Mouse (Mus musculus) ES-Bruce4 (cell line): ENCODE measurements around the gene Ptges2.

Experiments
- EP300 ChIP-seq: IDR thresholded peaks from 2 replicates; pipeline ENCODE4 v1.6.1; 2011; ENCODE audit warnings: low read depth, low read length; ENCODE audit not compliant: insufficient read depth
- POLR2A ChIP-seq: IDR thresholded peaks from one replicate; pipeline ENCODE4 v1.8.1; 2011; ENCODE audit warnings: low read length; ENCODE audit not compliant: insufficient read depth

DNA sequence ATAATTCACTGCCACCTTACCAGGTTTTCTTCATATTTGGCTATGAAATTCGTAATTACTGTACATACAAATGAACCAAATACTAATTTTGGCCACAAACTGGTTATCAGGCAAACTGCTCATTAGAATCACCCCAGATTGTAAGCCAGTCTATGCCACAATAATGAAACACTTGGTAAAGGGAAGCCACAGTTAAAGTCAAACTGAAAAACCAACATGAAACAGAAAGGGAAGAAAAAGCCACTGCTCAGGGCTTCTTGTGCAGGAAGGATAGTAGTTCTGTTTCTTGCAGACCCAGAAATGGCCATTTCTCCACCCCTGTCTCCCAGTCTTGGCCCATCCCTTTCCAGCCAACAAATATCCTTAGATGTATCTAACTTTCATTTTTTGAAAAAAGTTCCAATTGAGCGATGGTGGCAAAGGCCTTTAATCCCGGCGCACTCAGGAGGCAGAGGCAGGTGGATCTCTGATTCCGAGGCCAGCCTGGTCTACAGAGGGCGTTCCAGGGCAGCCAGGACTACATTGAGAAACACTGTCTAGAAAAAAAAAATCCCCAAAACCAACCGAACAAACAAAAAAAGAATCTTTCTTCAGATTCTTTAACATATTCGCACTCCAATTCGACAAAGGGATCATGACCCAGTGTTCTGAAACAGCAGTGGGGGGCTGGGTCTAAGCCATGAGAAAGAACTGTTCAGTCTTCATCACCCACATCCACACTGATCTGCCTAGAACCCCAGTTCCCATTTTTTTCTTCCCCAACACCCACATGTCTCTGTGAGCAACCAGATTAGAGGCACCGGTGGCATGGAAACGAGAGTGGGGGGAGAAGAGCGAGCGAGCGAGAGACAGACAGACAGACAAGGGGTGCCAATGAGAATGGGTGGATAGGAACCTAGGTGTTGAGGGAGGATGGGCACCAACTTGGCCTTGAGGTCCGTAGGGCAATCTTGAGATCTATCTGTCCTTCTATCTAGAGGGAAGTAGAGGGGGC, 54.4 kb downstream of the Ptges2 start, which contains the start of gene Naif1:
- TF ChIP-seq EP300 (no peak), POLR2A (no peak)
